Mouse (Mus musculus): ENCODE measurements around the gene Vdac2. TPM values are rescaled to one million over a fixed set of nuclear protein-coding genes. Genes with fewer than 3 reads are reported as not detected.

Gene Vdac2
- total and polyA plus RNA-seq, 3 experiments: 495 to 648 (median 570) TPM

DNA sequence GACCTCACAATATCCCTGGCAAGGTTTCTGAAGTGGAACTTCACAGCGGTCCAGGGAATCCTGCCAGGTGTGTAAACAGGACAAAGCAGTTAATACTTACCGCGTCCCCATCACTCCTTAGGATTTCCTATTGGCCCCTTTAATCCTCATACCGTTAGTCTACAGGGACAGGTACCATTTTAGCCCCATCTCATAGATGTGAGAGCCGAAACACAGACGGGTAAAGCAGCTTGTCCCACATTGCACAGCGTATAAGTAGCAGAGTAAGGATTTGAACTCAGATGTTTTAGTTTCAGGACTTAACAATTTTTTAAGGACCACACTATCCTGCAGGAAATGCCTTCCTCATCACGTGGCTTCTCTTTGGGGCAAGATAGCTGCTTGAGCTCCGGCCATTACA lies 29.2 kb downstream of the Vdac2 start:
- Histone ChIP-seq H3K9me3 (replicated peaks) (no peaks in the 10 kb centered on the region), H3K4me1 (ENCODE audit: insufficient read depth, low read depth, low read length) (peaks cover 61% of the 10 kb centered on the region), H3K4me3 (ENCODE audit: low read depth, low read length) (no peak overlapping the region), H3K27me3 (ENCODE audit: insufficient read depth, low read length) (peaks cover 11% of the 10 kb centered on the region; the same call in 1 of the 2 replicates), H3K36me3 (replicated peaks) (peaks cover 11% of the 10 kb centered on the region)
- no peak for DNase-seq (ENCODE audit: low spot score)
- TF ChIP-seq POLR2AphosphoS5 (IDR thresholded peaks at IDR 0.05; ENCODE audit: insufficient replicate concordance, low read depth, low read length) (no peak), GATA2 (IDR thresholded peaks at IDR 0.05; ENCODE audit: borderline replicate concordance, low read depth, low read length) (no peak), CTCF (IDR thresholded peaks at IDR 0.05; ENCODE audit: low read depth, low read length) (no peak), TAL1 (conservative IDR thresholded peaks at IDR 0.05; ENCODE audit: low read depth, low read length) (no peak), GATA1 (IDR thresholded peaks at IDR 0.05; ENCODE audit: borderline replicate concordance, low read length) (no peak)
- ATAC-seq (ENCODE audit: extremely low read depth, insufficient number of reproducible peaks, low FRiP score, poor library complexity, severe bottlenecking): no peak

DNA sequence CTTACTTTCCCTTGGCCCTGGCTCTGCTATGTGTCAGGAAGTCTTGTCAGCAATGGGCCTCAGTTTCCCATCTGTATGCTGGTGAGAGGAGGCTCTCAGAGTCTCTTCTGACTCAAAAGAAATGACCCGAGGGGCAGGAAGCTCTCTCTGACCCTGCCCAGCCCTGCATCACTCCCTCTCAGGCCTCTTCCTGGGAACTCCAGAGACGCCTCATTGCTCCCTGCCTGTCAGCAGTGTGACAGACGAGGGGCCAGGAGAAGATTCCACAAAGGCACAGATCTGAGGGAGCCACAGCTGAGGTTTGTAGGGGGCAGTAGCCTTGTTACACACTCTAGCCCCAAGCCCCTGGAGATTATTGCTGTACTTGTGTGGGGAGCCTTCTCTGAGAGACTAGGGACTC lies 30.9 kb downstream of the Vdac2 start:
- Histone ChIP-seq H3K27me3 (ENCODE audit: insufficient read depth, low read length) (peaks cover 14% of the 10 kb centered on the region; the same call in 1 of the 2 replicates), H3K4me3 (ENCODE audit: low read depth, low read length) (no peak overlapping the region), H3K4me1 (ENCODE audit: insufficient read depth, low read depth, low read length) (peaks cover 44% of the 10 kb centered on the region), H3K9me3 (replicated peaks) (no peaks in the 10 kb centered on the region), H3K36me3 (replicated peaks) (peaks cover 3% of the 10 kb centered on the region)
- ATAC-seq (ENCODE audit: extremely low read depth, insufficient number of reproducible peaks, low FRiP score, poor library complexity, severe bottlenecking): no peak
- no peak for TF ChIP-seq GATA1 (IDR thresholded peaks at IDR 0.05; ENCODE audit: borderline replicate concordance, low read length)
- no peak for TF ChIP-seq POLR2AphosphoS5 (IDR thresholded peaks at IDR 0.05; ENCODE audit: insufficient replicate concordance, low read depth, low read length)
- TF ChIP-seq GATA2 (IDR thresholded peaks at IDR 0.05; ENCODE audit: borderline replicate concordance, low read depth, low read length): no peak
- no peak for TF ChIP-seq TAL1 (conservative IDR thresholded peaks at IDR 0.05; ENCODE audit: low read depth, low read length)
- TF ChIP-seq CTCF (IDR thresholded peaks at IDR 0.05; ENCODE audit: low read depth, low read length): no peak
- DNase-seq (ENCODE audit: low spot score): no peak

DNA sequence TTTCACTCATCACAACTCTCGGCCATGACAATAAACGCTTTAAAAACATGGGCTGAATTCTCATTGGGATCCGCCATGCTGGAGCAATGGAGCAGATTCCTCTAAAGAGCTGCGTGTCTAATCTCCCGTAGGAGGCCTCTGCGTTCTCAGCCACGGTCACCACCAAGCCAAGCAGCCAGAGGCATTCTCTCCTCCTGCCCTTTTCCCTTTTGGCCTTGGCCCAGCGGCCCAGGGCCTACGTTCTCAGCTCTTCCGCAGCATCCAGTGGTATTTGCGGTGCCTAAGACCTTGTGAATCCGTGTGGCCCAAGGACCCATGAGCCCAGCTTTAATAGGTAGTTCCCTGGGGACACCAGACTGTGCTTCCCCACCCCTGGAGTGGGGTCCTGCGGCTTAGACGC lies 31.8 kb downstream of the Vdac2 start:
- no peak for DNase-seq (ENCODE audit: low spot score)
- Histone ChIP-seq H3K4me1 (ENCODE audit: insufficient read depth, low read depth, low read length) (peaks cover 35% of the 10 kb centered on the region), H3K4me3 (ENCODE audit: low read depth, low read length) (no peak overlapping the region), H3K9me3 (replicated peaks) (no peaks in the 10 kb centered on the region), H3K27me3 (ENCODE audit: insufficient read depth, low read length) (peaks cover 16% of the 10 kb centered on the region; the same call in 1 of the 2 replicates), H3K36me3 (replicated peaks) (no peaks in the 10 kb centered on the region)
- no peak for TF ChIP-seq TAL1 (conservative IDR thresholded peaks at IDR 0.05; ENCODE audit: low read depth, low read length)
- TF ChIP-seq GATA1 (IDR thresholded peaks at IDR 0.05; ENCODE audit: borderline replicate concordance, low read length): no peak
- no peak for TF ChIP-seq GATA2 (IDR thresholded peaks at IDR 0.05; ENCODE audit: borderline replicate concordance, low read depth, low read length)
- TF ChIP-seq POLR2AphosphoS5 (IDR thresholded peaks at IDR 0.05; ENCODE audit: insufficient replicate concordance, low read depth, low read length): no peak
- TF ChIP-seq CTCF (IDR thresholded peaks at IDR 0.05; ENCODE audit: low read depth, low read length): no peak
- ATAC-seq (ENCODE audit: extremely low read depth, insufficient number of reproducible peaks, low FRiP score, poor library complexity, severe bottlenecking): no peak

DNA sequence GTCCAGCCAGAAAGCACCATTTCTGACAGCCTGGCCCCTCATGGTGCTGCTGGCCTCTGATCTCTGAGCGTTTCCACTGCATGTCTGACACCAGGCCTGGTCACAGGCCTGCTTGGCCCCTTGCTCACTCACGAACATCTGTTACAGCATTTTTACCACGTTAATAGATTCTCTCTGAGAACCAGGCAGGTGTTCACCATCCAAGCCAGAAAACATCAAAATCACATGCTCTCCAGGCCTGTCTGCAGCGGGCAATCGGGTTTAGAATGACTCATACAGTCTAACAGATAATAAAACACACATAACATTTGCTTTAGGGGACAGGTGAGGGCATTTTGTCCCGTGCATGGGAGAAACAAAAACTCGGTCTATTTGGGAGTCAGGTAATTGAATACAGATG lies 41.3 kb downstream of the Vdac2 start:
- no peaks in the 10 kb centered on the region for H3K9me3 ChIP-seq (replicated peaks)
- H3K4me3 ChIP-seq (ENCODE audit: low read depth, low read length): no peak overlapping the region
- no peak for ATAC-seq (ENCODE audit: extremely low read depth, insufficient number of reproducible peaks, low FRiP score, poor library complexity, severe bottlenecking)
- 0 out of 2 replicates have a peak, but pooled peaks cover 2% of the 10 kb centered on the region for H3K4me1 ChIP-seq (ENCODE audit: insufficient read depth, low read depth, low read length)
- no peaks in the 10 kb centered on the region for H3K36me3 ChIP-seq (replicated peaks)
- TF ChIP-seq POLR2AphosphoS5 (IDR thresholded peaks at IDR 0.05; ENCODE audit: insufficient replicate concordance, low read depth, low read length) (no peak), GATA1 (IDR thresholded peaks at IDR 0.05; ENCODE audit: borderline replicate concordance, low read length) (no peak), GATA2 (IDR thresholded peaks at IDR 0.05; ENCODE audit: borderline replicate concordance, low read depth, low read length) (no peak)
- peaks cover 43% of the 10 kb centered on the region for H3K27me3 ChIP-seq (ENCODE audit: insufficient read depth, low read length)
- no peak for DNase-seq (ENCODE audit: low spot score)

DNA sequence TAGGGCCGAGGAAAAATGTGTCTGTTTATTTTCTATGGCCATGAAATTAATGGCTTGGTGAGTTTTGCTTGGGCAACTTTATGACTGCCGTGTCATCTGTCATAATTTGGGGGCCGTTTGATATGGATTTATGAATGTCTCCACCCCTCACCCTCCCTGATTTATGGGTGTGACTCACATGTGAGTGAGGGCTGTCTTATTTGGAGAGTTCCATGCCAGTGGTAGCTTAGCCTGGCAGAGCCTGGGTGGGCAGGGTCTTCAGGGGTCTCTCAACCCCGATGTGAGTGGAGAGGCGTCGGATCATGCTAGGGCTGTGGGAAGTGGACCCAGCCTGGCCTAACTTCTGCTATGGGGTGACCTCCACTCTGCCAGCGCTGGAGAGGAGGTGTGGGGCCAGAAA lies 41.8 kb downstream of the Vdac2 start:
- no peaks in the 10 kb centered on the region for H3K36me3 ChIP-seq (replicated peaks)
- DNase-seq (ENCODE audit: low spot score): no peak
- ATAC-seq (ENCODE audit: extremely low read depth, insufficient number of reproducible peaks, low FRiP score, poor library complexity, severe bottlenecking): no peak
- 0 out of 2 replicates have a peak, but pooled peaks cover 2% of the 10 kb centered on the region for H3K4me1 ChIP-seq (ENCODE audit: insufficient read depth, low read depth, low read length)
- no peak overlapping the region for H3K4me3 ChIP-seq (ENCODE audit: low read depth, low read length)
- TF ChIP-seq CTCF (IDR thresholded peaks at IDR 0.05; ENCODE audit: low read depth, low read length) (no peak), GATA2 (IDR thresholded peaks at IDR 0.05; ENCODE audit: borderline replicate concordance, low read depth, low read length) (no peak), POLR2AphosphoS5 (IDR thresholded peaks at IDR 0.05; ENCODE audit: insufficient replicate concordance, low read depth, low read length) (no peak)
- H3K27me3 ChIP-seq (ENCODE audit: insufficient read depth, low read length): peaks cover 42% of the 10 kb centered on the region
- H3K9me3 ChIP-seq (replicated peaks): no peaks in the 10 kb centered on the region

DNA sequence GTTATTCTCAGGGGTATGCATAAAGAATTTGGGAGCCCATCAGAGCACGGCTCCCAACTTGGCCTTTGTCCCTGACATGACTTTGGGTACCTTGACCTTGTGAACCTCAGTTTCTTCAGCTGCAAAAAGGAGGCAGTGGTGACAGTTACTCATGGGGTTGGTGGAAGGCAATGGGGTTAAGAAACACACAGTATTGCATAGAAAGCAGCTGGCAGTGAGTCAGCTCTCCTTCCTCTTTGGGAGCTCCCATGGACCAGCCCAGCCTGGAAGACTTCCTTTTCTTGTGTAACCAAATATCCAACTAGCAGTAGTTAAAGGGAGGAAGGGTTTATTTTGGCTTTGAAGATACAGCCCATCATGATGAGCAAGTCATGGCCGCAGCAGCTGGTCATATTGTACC lies 65.4 kb downstream of the Vdac2 start:
- H3K4me3 ChIP-seq (ENCODE audit: low read depth, low read length): no peak overlapping the region
- peaks cover 8% of the 10 kb centered on the region for H3K27me3 ChIP-seq (ENCODE audit: insufficient read depth, low read length)
- DNase-seq (ENCODE audit: low spot score) (no peak), ATAC-seq (ENCODE audit: extremely low read depth, insufficient number of reproducible peaks, low FRiP score, poor library complexity, severe bottlenecking) (no peak)
- TF ChIP-seq POLR2AphosphoS5 (IDR thresholded peaks at IDR 0.05; ENCODE audit: insufficient replicate concordance, low read depth, low read length) (no peak), GATA2 (IDR thresholded peaks at IDR 0.05; ENCODE audit: borderline replicate concordance, low read depth, low read length) (no peak), GATA1 (IDR thresholded peaks at IDR 0.05; ENCODE audit: borderline replicate concordance, low read length) (no peak), CTCF (IDR thresholded peaks at IDR 0.05; ENCODE audit: low read depth, low read length) (no peak), TAL1 (conservative IDR thresholded peaks at IDR 0.05; ENCODE audit: low read depth, low read length) (no peak)
- H3K36me3 ChIP-seq (replicated peaks): no peaks in the 10 kb centered on the region
- H3K9me3 ChIP-seq (replicated peaks): no peaks in the 10 kb centered on the region
- H3K4me1 ChIP-seq (ENCODE audit: insufficient read depth, low read depth, low read length): no peaks in the 10 kb centered on the region
